Mouse (Mus musculus): ENCODE data around the gene Ccdc174. TPM values are rescaled to one million over a fixed set of nuclear protein-coding genes. Genes with fewer than 3 reads are reported as not detected.
A peak's percentile ranks its signal among the peaks of the same experiment; 100 is the strongest.

Gene Ccdc174
- 25.0 and 32.6 TPM in 2 replicates for polyA plus RNA-seq (2015; fragmentation: Nextera tagmentation; extraction: Ambion mirVana)

DNA sequence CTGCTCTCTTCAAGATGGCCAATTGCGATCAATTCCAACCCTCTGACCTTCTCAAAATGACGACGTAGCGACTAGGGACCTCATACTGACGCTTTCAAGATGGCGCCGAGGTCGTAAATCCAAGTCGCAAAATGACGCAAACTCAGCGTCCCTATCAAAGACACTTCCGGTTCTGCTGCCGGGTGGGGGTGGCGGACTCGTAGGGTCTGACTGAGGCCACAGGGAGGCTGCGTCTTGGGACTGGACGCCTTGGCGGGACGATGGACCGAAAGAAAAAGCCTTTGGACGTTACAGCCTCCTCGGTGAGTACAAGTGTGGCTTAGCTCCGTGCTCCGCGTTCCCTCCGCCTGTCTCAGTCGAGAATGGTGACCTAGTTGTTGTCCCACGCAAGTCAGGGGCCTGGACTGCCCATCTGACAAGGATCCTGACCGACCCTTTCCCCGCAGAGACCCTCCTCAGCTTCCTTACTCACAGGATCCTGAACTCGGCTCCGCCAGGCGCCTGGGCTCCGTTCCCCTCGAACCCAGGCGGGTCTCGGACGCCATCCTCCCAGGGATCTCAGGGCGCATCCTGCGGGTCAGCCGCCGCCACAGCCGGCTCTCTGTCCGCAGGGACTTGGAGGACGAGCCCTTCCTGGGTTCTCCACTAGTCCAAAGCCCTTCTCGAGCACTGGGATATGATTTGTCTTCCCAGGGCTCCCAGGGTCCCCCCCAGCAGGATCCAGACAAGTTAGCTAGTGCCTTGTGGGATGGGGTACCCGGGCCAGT is at the start of gene Ccdc174:
Ccdc174 (plus strand) TSS at position 169 of the 767 bp plus-strand sequence.
- Histone ChIP-seq H3K9me3 (no peaks in the 10 kb centered on the region), H3K9ac (peak within 1 kb of the TSS; percentile 82), H3K27ac (peak within 1 kb of the TSS; percentile 56), H3K36me3 (0 out of 2 replicates have a peak, but pooled peaks cover 10% of the 10 kb centered on the region), H3K4me3 (replicated peaks) (peak within 1 kb of the TSS; percentile 77), H3K27me3 (replicated peaks) (no peaks in the 10 kb centered on the region), H3K4me1 (replicated peaks) (peaks cover 11% of the 10 kb centered on the region), H3K4me2 (replicated peaks) (peak within 1 kb of the TSS; percentile 78)
- ATAC-seq: peak; percentile 98
- under 1% methylated on average over 47 of the region's 47 CpGs for WGBS

GRCm38 (mm10) chr6:91832863-91833440 is 44.9 kb upstream of the Ccdc174 start:
- Histone ChIP-seq H3K4me2 (replicated peaks) (no peak overlapping the region), H3K9ac (no peak overlapping the region), H3K27ac (no peak overlapping the region), H3K27me3 (replicated peaks) (peaks cover 8% of the 10 kb centered on the region), H3K4me3 (replicated peaks) (no peak overlapping the region), H3K36me3 (no peaks in the 10 kb centered on the region), H3K4me1 (replicated peaks) (no peaks in the 10 kb centered on the region), H3K9me3 (no peaks in the 10 kb centered on the region)
- no peak for ATAC-seq
- 43% methylated on average over 3 of the region's 3 CpGs for WGBS

- no peak for ATAC-seq
- H3K27me3 ChIP-seq (replicated peaks): peaks cover 58% of the 10 kb centered on the region
Observed at GRCm38 (mm10) chr6:91839010-91839871, 38.6 kb upstream of the Ccdc174 start.

DNA sequence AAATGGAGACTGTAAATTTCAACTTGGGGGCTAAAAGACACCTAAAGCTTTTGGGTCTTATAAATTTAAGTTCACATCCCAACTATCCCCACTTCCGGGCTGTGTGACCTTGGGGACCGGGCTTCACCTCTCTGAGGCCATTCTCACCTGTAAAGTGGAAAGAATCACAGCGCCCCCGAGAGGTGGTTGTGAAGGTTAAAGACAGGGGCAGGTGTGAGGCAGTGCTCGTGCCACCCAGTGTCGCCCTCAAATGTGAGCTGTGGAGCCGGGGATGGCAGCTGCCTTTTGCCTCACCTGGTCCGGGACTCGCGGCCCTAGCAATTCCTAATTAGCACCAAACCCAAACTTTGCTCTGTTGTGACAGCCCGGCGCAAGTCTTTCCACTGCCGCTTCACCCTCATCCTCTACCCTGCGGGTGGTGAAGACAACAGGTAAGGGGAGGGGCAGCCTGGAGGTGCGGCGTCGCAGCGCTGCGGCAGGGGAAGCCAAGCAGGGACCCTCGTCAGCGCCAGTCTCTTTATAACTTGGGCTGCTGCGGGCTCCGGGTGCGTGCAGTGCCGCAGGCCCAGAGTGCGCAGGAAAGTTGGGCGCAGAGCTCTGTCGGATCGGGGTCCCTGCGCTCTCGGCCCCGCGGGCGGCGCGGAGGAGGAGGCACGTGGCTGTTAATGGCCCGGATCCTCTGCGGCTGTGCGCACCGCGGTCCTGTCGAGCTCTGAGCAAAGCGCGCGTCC is 34.8 kb upstream of the Ccdc174 start:
- Histone ChIP-seq H3K4me2 (replicated peaks) (peak overlapping the region; percentile 87), H3K36me3 (no peaks in the 10 kb centered on the region), H3K4me1 (replicated peaks) (peaks cover 6% of the 10 kb centered on the region; the same call in 1 of the 2 replicates), H3K9ac (no peak overlapping the region), H3K27ac (no peak overlapping the region), H3K9me3 (no peaks in the 10 kb centered on the region), H3K27me3 (replicated peaks) (peaks cover 74% of the 10 kb centered on the region), H3K4me3 (replicated peaks) (peak overlapping the region; percentile 45)
- WGBS: 2% methylated on average over 45 of the region's 46 CpGs
- ATAC-seq: peak; percentile 17; the same call in 1 of the 2 replicates

More at GRCm38 (mm10) chr6:91839010-91839871, 38.6 kb upstream of the Ccdc174 start:
- H3K4me2 ChIP-seq (replicated peaks): no peak overlapping the region
- H3K9ac ChIP-seq: no peak overlapping the region
- no peaks in the 10 kb centered on the region for H3K9me3 ChIP-seq
- no peak overlapping the region for H3K27ac ChIP-seq
- peaks cover 6% of the 10 kb centered on the region; the same call in 1 of the 2 replicates for H3K4me1 ChIP-seq (replicated peaks)
- H3K4me3 ChIP-seq (replicated peaks): no peak overlapping the region
- H3K36me3 ChIP-seq: no peaks in the 10 kb centered on the region
- WGBS: 15% methylated on average over 23 of the region's 23 CpGs

- H3K36me3 ChIP-seq: no peaks in the 10 kb centered on the region
- H3K9ac ChIP-seq: no peak overlapping the region
- H3K4me2 ChIP-seq (replicated peaks): peak overlapping the region; percentile 87
- peaks cover 70% of the 10 kb centered on the region for H3K27me3 ChIP-seq (replicated peaks)
- peaks cover 6% of the 10 kb centered on the region; the same call in 1 of the 2 replicates for H3K4me1 ChIP-seq (replicated peaks)
- H3K4me3 ChIP-seq (replicated peaks): peak overlapping the region; percentile 45
- peak; percentile 25; the same call in 1 of the 2 replicates for ATAC-seq
- WGBS: 4% methylated on average over 68 of the region's 69 CpGs
- no peak overlapping the region for H3K27ac ChIP-seq
- H3K9me3 ChIP-seq: no peaks in the 10 kb centered on the region
Observed at GRCm38 (mm10) chr6:91843628-91844153, 34.2 kb upstream of the Ccdc174 start.

GRCm38 (mm10) chr6:91852550-91852949 is 25.3 kb upstream of the Ccdc174 start:
- Histone ChIP-seq H3K27me3 (replicated peaks) (0 out of 2 replicates have a peak, but pooled peaks cover 4% of the 10 kb centered on the region), H3K36me3 (no peaks in the 10 kb centered on the region), H3K4me2 (replicated peaks) (no peak overlapping the region), H3K9ac (no peak overlapping the region), H3K4me3 (replicated peaks) (no peak overlapping the region), H3K27ac (no peak overlapping the region), H3K4me1 (replicated peaks) (no peaks in the 10 kb centered on the region), H3K9me3 (no peaks in the 10 kb centered on the region)
- no peak for ATAC-seq
- 11% methylated on average over 2 of the region's 2 CpGs for WGBS

DNA sequence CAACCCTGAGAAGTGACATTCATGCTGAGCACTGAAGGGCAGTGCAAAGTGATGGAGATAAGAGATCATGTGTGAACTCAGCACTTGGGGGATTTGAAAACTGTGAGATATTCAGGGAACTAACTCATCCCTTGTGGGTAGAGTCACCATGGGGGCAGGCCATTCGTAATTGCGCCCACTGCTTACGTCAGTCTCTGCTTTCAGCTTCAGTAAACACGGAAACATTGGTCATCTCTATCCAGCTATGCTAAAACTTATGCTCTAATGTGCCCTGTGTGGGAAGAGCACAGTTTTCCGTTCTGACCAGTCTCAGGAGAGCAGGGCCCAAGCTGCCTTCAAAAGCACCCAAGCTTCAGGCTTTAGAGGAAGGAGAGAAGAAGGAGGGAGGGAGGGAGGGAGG is 19.5 kb upstream of the Ccdc174 start:
- no peaks in the 10 kb centered on the region for H3K36me3 ChIP-seq
- no peak overlapping the region for H3K9ac ChIP-seq
- H3K4me1 ChIP-seq (replicated peaks): no peaks in the 10 kb centered on the region
- ATAC-seq: no peak
- 70% methylated on average over 5 of the region's 5 CpGs for WGBS
- H3K9me3 ChIP-seq: no peaks in the 10 kb centered on the region
- 0 out of 2 replicates have a peak, but pooled peaks cover 5% of the 10 kb centered on the region for H3K27me3 ChIP-seq (replicated peaks)
- H3K4me3 ChIP-seq (replicated peaks): no peak overlapping the region
- no peak overlapping the region for H3K27ac ChIP-seq
- H3K4me2 ChIP-seq (replicated peaks): no peak overlapping the region

- Histone ChIP-seq H3K27me3 (replicated peaks) (no peaks in the 10 kb centered on the region), H3K4me3 (replicated peaks) (no peak overlapping the region), H3K36me3 (no peaks in the 10 kb centered on the region), H3K9ac (no peak overlapping the region), H3K9me3 (no peaks in the 10 kb centered on the region), H3K4me2 (replicated peaks) (no peak overlapping the region), H3K4me1 (replicated peaks) (no peaks in the 10 kb centered on the region), H3K27ac (no peak overlapping the region)
- ATAC-seq: no peak
Observed at GRCm38 (mm10) chr6:91862848-91863247, 15.0 kb upstream of the Ccdc174 start.

GRCm38 (mm10) chr6:91864595-91864994 is 13.3 kb upstream of the Ccdc174 start:
- Histone ChIP-seq H3K4me3 (replicated peaks) (no peak overlapping the region), H3K36me3 (no peaks in the 10 kb centered on the region), H3K4me2 (replicated peaks) (no peak overlapping the region), H3K27me3 (replicated peaks) (0 out of 2 replicates have a peak, but pooled peaks cover 2% of the 10 kb centered on the region), H3K27ac (no peak overlapping the region), H3K9me3 (no peaks in the 10 kb centered on the region), H3K4me1 (replicated peaks) (no peaks in the 10 kb centered on the region), H3K9ac (no peak overlapping the region)
- WGBS: 77% methylated on average over 5 of the region's 5 CpGs
- ATAC-seq: no peak

GRCm38 (mm10) chr6:91865601-91866000 is 12.3 kb upstream of the Ccdc174 start:
- Histone ChIP-seq H3K4me1 (replicated peaks) (no peaks in the 10 kb centered on the region), H3K4me2 (replicated peaks) (no peak overlapping the region), H3K4me3 (replicated peaks) (no peak overlapping the region), H3K9ac (no peak overlapping the region), H3K27ac (no peak overlapping the region), H3K9me3 (no peaks in the 10 kb centered on the region), H3K36me3 (no peaks in the 10 kb centered on the region), H3K27me3 (replicated peaks) (0 out of 2 replicates have a peak, but pooled peaks cover 3% of the 10 kb centered on the region)
- WGBS: 82% methylated on average over 11 of the region's 11 CpGs
- ATAC-seq: no peak

DNA sequence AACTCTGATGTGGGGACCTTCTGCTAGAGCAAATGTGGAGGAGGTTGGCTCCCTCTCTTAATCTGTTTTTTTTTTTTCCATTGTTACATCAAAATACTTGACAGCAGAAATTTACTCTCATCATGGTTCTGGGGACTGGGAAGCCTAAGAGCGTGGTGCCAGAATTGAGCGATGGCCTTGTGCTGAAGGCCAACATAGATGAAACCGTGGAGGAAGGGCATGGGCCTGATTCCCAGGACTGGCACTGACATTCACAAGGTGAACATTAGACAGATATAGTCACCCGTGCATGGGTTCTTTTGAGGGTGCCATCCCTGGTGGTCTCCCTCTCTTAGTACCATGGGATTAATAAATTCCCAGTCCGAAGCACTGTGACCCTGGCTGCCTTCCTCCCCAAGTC is 9.8 kb upstream of the Ccdc174 start:
- H3K27ac ChIP-seq: no peak overlapping the region
- no peak overlapping the region for H3K4me3 ChIP-seq (replicated peaks)
- H3K36me3 ChIP-seq: no peaks in the 10 kb centered on the region
- no peak for ATAC-seq
- WGBS: 90% methylated on average over 5 of the region's 5 CpGs
- 0 out of 2 replicates have a peak, but pooled peaks cover 3% of the 10 kb centered on the region for H3K27me3 ChIP-seq (replicated peaks)
- no peak overlapping the region for H3K4me2 ChIP-seq (replicated peaks)
- H3K4me1 ChIP-seq (replicated peaks): no peaks in the 10 kb centered on the region
- H3K9me3 ChIP-seq: no peaks in the 10 kb centered on the region
- no peak overlapping the region for H3K9ac ChIP-seq
